Mouse (Mus musculus) heart, embryonic 16.5 days (tissue): ENCODE measurements around the gene Rrp36. TPM values are rescaled to one million over a fixed set of nuclear protein-coding genes. Genes with fewer than 3 reads are reported as not detected.
A peak's percentile ranks its signal among the peaks of the same experiment; 100 is the strongest.

Experiments
- ATAC-seq: fragments of 200-750 bp; cut with Nextera tagmentation; replicated peaks from 2 replicates; pipeline ENCODE4 v1.8.0; 2017; ENCODE audit warnings: moderate number of reproducible peaks; ENCODE audit not compliant: insufficient read depth, low FRiP score; ENCODE audit errors: extremely low read depth
- H3K27ac ChIP-seq: fragments of 300-500 bp; sonication (generic); 2 replicates; pipeline ENCODE4 v1.5.1; 2014; ENCODE audit warnings: mild to moderate bottlenecking, low read length, control low read depth, moderate library complexity
- H3K27me3 ChIP-seq: fragments of 300-500 bp; sonication (generic); 2 replicates; pipeline ENCODE4 v1.6.1; 2014; ENCODE audit warnings: low read length, mixed read lengths; ENCODE audit not compliant: control insufficient read depth, insufficient read depth
- H3K36me3 ChIP-seq: fragments of 300-500 bp; sonication (generic); 2 replicates; pipeline ENCODE4 v1.6.1; 2014; ENCODE audit not compliant: control insufficient read depth, insufficient read depth
- H3K4me1 ChIP-seq: fragments of 300-500 bp; sonication (generic); 2 replicates; pipeline ENCODE4 v1.6.1; 2014; ENCODE audit warnings: low read length, mixed read lengths; ENCODE audit not compliant: control insufficient read depth, insufficient read depth
- H3K4me2 ChIP-seq: fragments of 300-500 bp; sonication (generic); 2 replicates; pipeline ENCODE4 v1.6.1; 2014; ENCODE audit warnings: low read depth, mild to moderate bottlenecking, control low read depth, low read length
- H3K4me3 ChIP-seq: fragments of 300-500 bp; sonication (generic); 2 replicates; pipeline ENCODE4 v1.5.1; 2014; ENCODE audit warnings: mild to moderate bottlenecking, control low read depth, low read length
- H3K9ac ChIP-seq: fragments of 300-500 bp; sonication (generic); 2 replicates; pipeline ENCODE4 v1.6.1; 2014; ENCODE audit warnings: low read length, control low read depth
- H3K9me3 ChIP-seq: fragments of 300-500 bp; sonication (generic); replicated peaks from 2 replicates; pipeline ENCODE4 v1.6.1; 2016; ENCODE audit warnings: low read length; ENCODE audit not compliant: control insufficient read depth
- WGBS: fragments of 180-500 bp; shearing (Covaris S2); extraction: QIAGEN DNeasy Blood & Tissue Kit; methylation state at CpG from one replicate; pipeline ENCODE4 v1.1.7; 2014; 5-methylcytosine and 5-hydroxymethylcytosine counted together
- polyA plus RNA-seq: library from polyadenylated mRNA; unstranded; fragments of >200 nt; fragmentation: Nextera tagmentation; extraction: Ambion mirVana; gene quantifications from 2 replicates; pipeline ENCODE4 v1.2.1, GENCODE M21; 2015

Gene Rrp36
- polyA plus RNA-seq, 1 experiment from 2014 or later, result 39.7 TPM

DNA sequence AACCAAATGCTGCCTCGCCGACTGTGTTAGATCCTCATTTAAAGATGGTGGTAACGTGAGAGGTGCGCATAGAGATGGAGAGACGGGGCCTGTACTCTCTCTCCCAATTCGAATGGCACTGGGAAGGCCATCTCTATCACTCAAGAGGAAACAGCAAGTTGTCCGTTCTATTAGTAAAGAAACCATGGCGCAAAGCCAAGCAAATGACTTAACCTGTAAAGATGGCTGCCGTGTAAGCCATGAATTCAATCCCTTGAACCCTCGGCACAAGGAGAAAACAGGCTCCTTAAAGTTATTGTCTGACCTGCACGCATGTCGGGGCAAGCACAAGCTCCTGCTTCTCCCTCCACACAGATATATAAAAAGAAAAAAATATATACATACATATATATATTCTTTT lies 56.4 kb downstream of the Rrp36 start:
- H3K36me3 ChIP-seq, result no peaks in the 10 kb centered on the region
- H3K9ac ChIP-seq, result peak overlapping the region; percentile 71; the same call in 1 of the 2 replicates
- H3K4me1 ChIP-seq, result peaks cover 75% of the 10 kb centered on the region
- peak overlapping the region; percentile 45 for H3K4me2 ChIP-seq
- H3K27me3 ChIP-seq, result no peaks in the 10 kb centered on the region
- no peak overlapping the region for H3K4me3 ChIP-seq
- 55% methylated on average over 12 of the region's 12 CpGs for WGBS
- peak overlapping the region; percentile 87 for H3K27ac ChIP-seq
- no peaks in the 10 kb centered on the region for H3K9me3 ChIP-seq
- ATAC-seq, result no peak

Other genes starting within 250 kb of the Rrp36 start
- gene Crip3, start 245.4 kb downstream of the Rrp36 start, polyA plus RNA-seq, result 20.2 and 37.5 TPM in 2 replicates
- 0.55 and 1.2 TPM in 2 replicates for gene Slc22a7, start 235.9 kb downstream of the Rrp36 start, polyA plus RNA-seq
- 0.07 and 0.14 TPM in 2 replicates for gene Ttbk1, start 186.7 kb downstream of the Rrp36 start, polyA plus RNA-seq
- gene Dnph1, start 177.6 kb downstream of the Rrp36 start, polyA plus RNA-seq, result 28.0 and 29.6 TPM in 2 replicates
- gene Cul9, start 128.0 kb downstream of the Rrp36 start, polyA plus RNA-seq, result 5.6 and 6.4 TPM in 2 replicates
- gene Srf, start 118.2 kb downstream of the Rrp36 start, polyA plus RNA-seq, result 11.0 and 12.4 TPM in 2 replicates
- 37.6 and 46.0 TPM in 2 replicates for gene Ptk7, start 44.8 kb downstream of the Rrp36 start, polyA plus RNA-seq
- gene Klc4, start 28.3 kb downstream of the Rrp36 start, polyA plus RNA-seq, result 25.7 and 29.0 TPM in 2 replicates
- 117 and 119 TPM in 2 replicates for gene Mrpl2, start 28.1 kb downstream of the Rrp36 start, polyA plus RNA-seq
- 39.8 and 46.0 TPM in 2 replicates for gene Cul7, start 24.0 kb downstream of the Rrp36 start, polyA plus RNA-seq
- gene Mea1, start 4.4 kb upstream of the Rrp36 start, polyA plus RNA-seq, result 109 and 115 TPM in 2 replicates
- gene Klhdc3, start 6.6 kb upstream of the Rrp36 start, polyA plus RNA-seq, result 175 and 179 TPM in 2 replicates
- 56.1 and 59.9 TPM in 2 replicates for gene Ppp2r5d, start 30.8 kb upstream of the Rrp36 start, polyA plus RNA-seq
- 13.3 and 15.1 TPM in 2 replicates for gene Pex6, start 37.1 kb upstream of the Rrp36 start, polyA plus RNA-seq
- 1.8 and 2.5 TPM in 2 replicates for gene Gnmt, start 54.8 kb upstream of the Rrp36 start, polyA plus RNA-seq
- gene Cnpy3, start 77.9 kb upstream of the Rrp36 start, polyA plus RNA-seq, result 50.6 and 51.4 TPM in 2 replicates
- gene Ptcra, start 89.4 kb upstream of the Rrp36 start, polyA plus RNA-seq, result 17.0 and 38.9 TPM in 2 replicates
- gene 2310039H08Rik, start 98.3 kb upstream of the Rrp36 start, polyA plus RNA-seq, result 52.0 and 55.1 TPM in 2 replicates
- gene Rpl7l1, start 108.3 kb upstream of the Rrp36 start, polyA plus RNA-seq, result 93.0 and 103 TPM in 2 replicates
- 3.5 and 3.9 TPM in 2 replicates for gene Bicral, start 184.1 kb upstream of the Rrp36 start, polyA plus RNA-seq
- gene Tbcc, start 216.3 kb upstream of the Rrp36 start, polyA plus RNA-seq, result 40.3 and 42.9 TPM in 2 replicates
- not detected in 2 replicates for gene Prph2, start 236.1 kb upstream of the Rrp36 start, polyA plus RNA-seq